Mouse (Mus musculus) adipose tissue, adult 10 weeks (tissue): Measurements from ENCODE around the gene Trip13. TPM values are rescaled to one million over a fixed set of nuclear protein-coding genes. Genes with fewer than 3 reads are reported as not detected.

Source experiments
- polyA plus RNA-seq: library from polyadenylated mRNA; stranded (reverse); fragments of 350-450 nt; fragmentation: Illumina TruSeq; extraction: RNeasy Lipid Tissue Mini Kit (QIAGEN cat#74804); gene quantifications from one replicate; pipeline ENCODE4 v1.2.3, GENCODE M21; 2014; ENCODE audit warnings: low read depth, low replicate concordance

The Trip13 gene
- polyA plus RNA-seq: 1.2 TPM

DNA sequence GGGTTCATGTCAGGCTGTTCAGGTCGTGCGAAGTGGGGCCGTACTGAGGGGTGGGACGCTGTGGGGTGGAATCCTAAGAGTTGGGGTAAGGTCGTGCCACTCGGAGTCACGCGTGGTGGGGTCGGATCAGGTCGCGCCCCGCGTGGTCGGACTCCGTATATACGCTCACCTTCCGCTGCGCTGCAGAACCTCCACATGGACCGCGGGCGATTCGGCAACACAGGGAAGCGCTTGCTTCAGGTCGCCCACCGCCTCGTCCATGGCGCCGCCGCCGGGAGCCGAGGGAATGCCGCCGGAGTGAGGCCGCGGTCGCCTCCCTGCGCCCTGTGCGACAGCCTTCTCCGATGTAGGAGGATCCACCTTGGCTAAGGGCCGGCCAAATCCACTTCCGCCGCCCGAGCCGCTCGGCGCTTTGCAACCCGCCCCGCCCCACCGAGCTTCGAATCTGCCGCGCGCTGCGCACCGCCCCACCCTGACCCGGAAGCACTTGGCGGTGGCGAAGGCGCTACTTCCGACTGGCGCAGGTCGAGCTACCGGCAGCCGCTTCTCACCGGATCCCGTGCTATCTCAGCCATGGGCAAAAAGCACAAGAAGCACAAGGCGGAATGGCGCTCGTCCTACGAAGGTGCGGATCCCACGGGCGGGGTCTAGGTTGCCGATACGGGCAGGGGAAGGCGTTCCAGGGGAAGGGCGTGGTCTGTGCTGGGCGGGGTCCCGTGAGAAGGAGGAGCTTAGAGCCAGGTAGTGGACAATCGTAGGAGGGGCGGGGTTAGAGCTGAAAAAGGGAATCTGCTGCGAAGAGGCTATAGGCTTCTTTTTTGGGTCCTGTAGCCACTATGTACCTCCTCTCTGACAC, at the start of gene Trip13, which contains the start of gene Brd9:
TSS of gene Trip13 (minus strand) at position 464 of the 856 bp plus-strand sequence.
TSS of gene Brd9 (plus strand) at position 491 of the 856 bp plus-strand sequence.

DNA sequence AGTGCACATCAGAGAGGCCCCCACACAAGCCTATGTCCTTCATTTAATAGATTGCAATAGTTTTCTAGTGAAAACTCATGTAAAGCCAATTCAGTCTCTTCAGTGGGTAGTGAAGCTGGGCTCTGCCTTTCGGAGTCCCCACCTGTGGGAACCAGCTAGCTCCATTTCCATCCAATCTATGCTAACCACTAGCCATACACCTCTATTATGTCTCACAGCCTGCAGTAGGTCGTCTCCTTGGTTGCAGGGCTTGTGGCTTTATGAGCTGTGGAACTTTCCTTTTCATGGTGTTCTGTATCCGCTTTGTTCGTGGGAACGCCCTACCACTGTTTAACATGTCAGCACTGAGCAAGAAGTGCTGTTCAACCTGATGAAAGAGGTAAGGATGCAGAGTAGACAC, 26.0 kb upstream of the Trip13 start, which contains the start of gene Zdhhc11:
TSS of gene Zdhhc11 (plus strand) at position 301 of the 400 bp plus-strand sequence.

Other genes with a start within 250 kb of the Trip13 start
- gene Slc6a19, start 232.9 kb downstream of the Trip13 start, polyA plus RNA-seq: 1.3 TPM
- 24.9 TPM for gene Slc12a7, start 204.7 kb downstream of the Trip13 start, polyA plus RNA-seq
- gene Nkd2, start 90.2 kb downstream of the Trip13 start, polyA plus RNA-seq: 3.4 TPM
- 31.8 TPM for gene Brd9, start within 50 bp of the Trip13 start, polyA plus RNA-seq
- 0.71 TPM for gene Zdhhc11, start 26.1 kb upstream of the Trip13 start, polyA plus RNA-seq
- 16.3 TPM for gene Tppp, start 71.6 kb upstream of the Trip13 start, polyA plus RNA-seq
- 6.2 TPM for gene Cep72, start 124.5 kb upstream of the Trip13 start, polyA plus RNA-seq
- gene Slc9a3, start 183.7 kb upstream of the Trip13 start, polyA plus RNA-seq: 5.0 TPM